Mouse (Mus musculus) thymus, adult 18-20 months (tissue): ENCODE results near the gene Elf5.

ENCODE experiments used
- DNase-seq, 2 experiments: peaks; one replicate each; pipeline ENCODE4 v3.0.0; 2022; ENCODE audit warnings: mixed read lengths in 2 of 2

Gene Elf5

DNA sequence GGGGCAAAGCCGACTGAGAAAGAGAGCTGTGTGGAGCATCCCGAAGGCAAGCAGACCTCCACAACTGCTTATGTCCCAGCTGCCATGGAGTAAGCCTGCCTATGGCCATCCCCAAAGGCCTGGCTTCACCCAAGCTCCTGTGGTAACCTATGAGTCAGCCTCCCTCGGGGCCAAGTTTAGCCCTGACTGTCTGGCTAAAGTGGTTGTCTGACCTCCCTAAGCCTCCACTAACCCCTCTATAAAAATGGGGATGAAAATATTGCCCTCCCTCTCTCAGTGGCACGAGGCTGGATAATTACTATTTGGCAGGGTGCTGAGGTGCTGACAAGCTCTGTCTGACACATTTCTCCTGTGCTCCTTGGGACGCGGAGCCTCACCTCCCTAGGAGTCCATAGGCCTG, at the start of gene Elf5:
TSS of gene Elf5 (plus strand) at position 341 of the 400 bp plus-strand sequence.
- DNase-seq, result no peak

DNA sequence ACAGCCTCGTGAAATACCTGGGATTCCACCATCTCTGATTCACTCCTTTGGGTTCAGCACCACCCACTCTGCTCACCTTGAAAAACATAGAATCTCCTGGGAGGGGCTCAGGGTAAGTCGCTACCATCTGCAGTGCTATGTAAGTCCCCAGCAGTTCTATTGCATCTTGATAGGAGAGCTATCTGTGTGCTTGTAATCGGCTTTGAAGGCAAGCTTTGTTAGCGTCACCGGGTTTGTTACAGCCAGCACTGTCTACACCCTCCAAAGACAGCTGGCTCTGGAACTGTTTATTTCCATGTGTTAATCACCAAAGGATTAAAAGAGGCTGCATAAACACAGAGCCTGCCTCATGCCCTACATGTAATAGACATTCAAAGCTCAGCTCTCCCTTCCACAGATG, 38.9 kb upstream of the Elf5 start:
- DNase-seq, result no peak

DNA sequence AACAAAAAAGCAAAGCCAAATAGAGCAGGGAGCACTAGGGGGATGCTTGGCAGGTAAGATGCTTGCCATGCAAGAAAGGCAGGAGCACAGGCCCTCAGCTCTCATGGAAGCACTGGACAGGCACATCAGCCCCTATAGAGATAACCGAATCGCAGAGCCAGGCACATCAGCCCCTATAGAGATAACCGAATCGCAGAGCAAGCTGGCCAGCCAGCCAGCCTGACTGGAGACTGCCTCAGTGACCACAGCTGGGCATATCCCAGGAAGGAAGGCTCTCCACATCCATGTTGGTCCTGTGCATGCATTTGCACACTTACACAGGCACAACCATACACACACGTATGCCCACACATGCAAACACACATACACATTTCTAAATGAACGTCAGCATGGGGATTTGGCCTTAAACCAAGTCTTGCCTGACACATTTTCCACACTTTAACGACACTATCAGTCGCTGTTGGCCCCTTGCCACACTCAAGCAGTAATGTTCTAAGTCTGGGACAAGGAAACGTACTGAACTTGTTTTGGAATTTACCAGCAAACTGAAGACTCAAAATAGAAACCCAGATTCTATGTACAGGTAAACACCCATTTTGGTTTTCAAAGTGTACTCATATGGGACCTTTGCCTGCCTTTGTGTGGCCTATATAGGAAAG, 31.9 kb upstream of the Elf5 start:
- no peak for DNase-seq

DNA sequence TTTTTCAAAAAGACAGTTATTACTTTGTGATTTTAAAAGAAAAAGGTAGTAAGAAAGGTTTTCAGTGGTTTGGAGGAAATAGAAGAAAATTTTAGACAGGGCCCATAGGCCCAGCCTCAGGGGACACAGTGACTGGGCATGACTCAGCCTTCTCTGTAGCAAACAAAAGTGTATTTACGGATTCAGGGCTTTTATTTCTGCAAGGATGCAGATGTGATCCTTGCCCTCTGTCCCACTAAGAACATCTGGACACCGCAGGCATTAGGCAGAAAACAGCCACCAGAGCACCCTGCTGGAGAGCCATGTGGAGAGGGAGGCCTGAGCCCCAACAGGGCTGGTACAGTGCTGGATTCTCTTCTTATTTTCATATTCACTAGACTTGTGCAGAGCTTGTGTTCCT, 29.3 kb upstream of the Elf5 start:
- DNase-seq, result no peak

DNA sequence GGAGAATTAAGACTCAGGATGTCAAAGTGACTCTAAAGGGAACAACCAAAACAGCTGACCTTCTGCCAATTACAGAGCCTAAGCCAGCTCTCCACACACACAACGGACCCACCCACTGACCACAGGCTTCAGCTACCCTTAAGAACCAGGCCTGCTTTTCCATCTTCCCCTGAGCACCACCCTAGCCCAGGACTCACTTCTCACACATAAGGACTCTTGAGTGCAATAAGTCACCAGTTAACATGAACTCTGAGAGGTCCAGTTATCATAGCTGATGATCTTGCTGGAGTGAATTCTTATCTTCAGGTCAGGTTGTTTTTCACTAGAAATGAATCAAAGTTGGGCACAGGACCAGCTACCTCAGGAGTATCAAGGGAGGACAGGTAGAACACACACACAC, 23.6 kb upstream of the Elf5 start:
- DNase-seq, result no peak

DNA sequence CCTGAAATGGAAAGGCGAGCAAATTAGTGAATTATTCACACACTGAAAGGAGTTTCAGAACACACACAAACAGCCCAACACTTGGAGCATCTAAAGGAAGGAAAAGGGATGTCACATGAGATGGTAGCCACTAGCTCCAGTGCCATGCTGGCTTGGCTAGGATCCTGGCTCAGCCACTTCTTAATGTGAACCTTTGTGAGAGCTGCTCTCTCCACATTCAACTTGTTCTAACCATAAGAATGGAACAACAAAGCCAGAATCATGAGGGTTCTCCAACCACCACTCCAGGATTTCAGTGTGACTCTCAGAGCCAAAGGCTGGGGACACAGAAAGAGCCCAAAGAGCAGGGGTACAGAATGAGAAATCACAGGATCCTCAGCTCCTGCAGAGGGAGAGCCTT, 23.2 kb upstream of the Elf5 start:
- no peak for DNase-seq

DNA sequence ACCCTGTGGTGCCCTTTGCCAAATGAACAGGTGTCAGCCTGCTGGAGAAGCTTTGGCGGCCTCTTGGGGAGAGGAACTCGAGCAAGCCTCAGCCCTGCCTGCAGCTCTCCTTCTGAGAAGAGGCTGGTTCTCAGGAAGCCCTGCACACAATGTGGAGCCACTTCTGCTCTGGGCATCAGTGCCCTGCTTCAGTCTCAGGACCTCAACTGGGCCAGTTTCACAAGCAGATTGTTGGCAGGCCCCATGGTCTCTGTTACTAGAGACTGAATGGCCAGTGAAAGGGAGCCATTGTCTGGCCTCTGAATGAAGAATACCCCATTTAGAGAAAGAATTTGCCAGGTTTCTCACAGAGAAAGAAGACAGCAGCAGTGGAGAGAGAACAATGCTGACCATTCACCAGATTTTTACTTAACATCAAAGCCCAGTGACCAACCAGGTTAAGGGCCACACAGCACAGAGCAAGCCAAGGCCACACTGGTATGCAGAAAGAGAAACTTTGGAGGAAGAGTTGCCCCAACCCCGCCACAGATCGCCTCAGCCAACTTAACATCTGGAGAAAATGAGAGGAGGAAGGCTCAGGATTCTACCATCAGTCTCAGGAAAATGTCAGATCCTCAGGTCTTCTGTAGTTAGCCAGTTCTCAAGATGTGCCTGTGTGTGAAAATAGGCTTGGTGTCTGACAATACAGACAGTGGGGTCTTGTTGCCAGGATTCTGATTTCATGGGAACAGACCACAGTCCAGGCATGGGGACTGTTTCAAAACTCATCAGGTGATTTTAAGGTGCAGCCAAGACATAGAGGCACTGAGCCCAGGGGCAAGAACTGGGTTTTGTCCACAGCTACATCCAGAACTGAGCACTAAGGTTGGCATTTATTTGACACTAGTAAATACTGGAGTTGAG, 21.2 kb upstream of the Elf5 start:
- DNase-seq, result no peak

DNA sequence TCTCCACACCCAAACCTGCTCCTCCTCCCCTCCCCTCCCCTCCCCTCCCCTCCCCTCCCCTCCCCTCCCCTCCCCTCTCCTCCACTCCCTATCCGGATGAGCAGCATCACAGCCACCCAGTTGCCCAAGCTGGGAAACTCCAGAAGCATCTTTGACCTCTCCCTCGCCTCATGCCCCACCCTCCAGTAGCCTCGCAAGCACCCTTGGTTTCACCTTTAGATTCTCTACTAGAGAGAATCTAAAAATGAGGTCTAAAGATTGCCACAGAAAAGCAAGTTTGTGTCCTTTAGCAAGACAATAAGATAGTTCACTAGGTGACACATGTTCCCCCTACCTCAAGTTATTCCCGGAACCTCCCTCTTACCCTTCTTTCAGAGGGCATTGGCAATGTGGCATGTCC, 19.9 kb upstream of the Elf5 start:
- DNase-seq, result no peak

DNA sequence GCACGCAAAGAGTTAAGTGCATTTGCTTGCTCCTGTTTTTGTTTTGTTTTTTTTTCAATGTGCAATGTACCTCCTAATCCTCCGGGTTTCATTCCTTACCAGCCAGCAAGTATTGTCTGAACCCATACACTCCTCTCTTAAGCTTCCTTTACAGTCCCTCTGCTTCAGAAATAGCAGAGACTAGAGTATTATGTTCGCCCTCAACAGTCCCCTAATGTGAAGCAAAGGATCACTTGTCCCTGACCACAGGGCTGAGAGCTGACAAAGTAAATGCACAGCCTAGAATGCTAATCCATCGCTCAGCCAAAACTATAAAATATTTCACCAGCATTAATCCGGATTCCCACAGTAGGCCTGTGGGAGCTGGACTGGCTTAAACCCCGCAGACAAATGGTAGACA, 13.4 kb upstream of the Elf5 start:
- DNase-seq, result no peak

DNA sequence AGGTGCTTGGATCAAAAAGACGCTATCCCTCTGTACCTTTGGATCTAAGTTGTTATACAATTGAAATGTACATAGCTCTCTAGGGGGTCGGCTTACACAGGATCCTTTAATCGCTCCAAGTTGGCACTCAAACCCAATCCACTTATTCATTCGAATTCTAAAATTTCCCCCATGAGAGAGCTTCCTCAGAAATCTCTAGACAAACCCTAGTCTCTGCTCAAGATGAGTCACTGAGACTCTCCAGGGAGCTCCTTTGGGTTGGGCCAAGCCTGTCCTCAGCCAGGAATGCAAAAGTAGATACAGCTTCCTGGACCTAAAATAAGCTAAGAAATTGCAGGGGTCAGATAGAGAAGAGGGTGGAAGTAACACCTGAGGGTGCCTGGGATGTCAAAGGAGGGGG, 10.8 kb upstream of the Elf5 start:
- DNase-seq, result no peak

DNA sequence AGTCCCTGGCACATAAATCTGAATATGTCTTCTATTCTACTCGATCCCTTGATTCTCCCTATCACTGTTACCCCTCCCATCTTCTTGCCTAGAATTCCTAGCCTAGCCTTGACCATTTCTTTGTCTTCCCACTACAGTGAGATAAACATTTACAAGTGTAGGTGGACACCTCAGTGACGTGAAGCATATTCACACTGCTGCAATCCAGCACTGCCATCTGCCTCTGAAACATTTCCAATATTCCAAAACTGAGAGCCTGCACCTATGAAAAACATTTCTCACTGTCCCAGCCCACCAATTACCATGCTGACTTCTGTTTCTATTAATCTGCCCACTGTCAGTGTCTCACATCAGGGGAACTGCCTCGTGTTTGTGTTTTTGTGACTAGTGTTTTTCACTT, 5.2 kb upstream of the Elf5 start:
- no peak for DNase-seq

DNA sequence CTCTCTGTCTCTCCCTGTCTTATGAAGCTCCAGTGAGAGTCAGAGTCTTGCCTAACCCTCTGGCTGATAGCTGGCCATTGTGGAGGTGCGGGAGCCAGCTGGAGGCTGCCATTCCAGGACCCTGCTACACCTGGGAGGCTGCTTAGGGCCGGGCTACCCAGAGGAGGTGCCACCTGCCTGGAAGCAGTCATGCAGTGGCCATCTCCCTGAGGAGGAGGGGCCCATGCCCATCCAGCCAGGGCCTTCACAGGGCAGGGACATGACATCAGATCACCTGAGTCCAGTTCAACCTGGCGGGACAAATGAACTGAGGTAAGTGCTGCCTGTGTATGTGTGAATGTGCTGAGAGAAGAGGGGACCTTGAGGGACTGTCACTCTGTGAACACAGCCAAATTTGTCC, 328 bp downstream of the Elf5 start:
- DNase-seq, result no peak

DNA sequence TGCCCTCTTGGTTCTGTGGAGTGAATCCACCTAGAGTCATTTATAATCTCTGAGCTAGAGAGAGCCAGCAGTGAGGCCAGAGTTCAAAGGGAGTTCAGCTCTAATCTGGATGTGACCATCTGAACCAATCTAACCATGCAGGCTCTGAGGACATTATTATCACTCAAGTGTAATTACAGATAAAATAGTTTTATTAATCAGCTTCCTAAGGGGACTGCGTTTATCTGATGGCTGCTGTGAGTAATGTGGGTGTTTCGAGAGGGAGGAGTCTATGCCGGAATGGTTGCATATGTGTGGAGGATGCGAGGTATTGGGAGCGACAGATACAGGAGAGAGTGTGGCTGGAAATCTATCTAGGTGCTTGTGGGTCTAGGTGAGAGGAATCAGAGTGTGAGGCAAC, 1.9 kb downstream of the Elf5 start:
- DNase-seq, result no peak

DNA sequence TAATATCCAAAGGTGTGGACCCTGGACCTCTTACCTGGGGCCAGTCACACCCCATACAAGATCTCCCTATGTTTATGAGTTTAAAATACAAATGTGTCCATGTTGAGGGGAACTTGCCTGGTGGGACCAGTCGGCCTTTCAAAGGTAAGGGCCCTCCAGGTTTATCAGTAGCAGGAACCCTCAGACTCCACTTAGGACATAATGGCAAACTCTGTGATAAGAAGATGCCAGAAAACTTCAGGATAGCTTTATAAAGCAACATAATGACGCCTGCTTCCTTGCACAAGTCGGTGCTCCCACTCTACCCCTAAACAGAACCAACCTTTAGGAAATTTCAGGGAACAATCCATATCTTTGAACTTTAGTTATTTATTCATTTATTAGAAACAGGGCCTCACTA, 4.3 kb downstream of the Elf5 start:
- DNase-seq, result no peak

DNA sequence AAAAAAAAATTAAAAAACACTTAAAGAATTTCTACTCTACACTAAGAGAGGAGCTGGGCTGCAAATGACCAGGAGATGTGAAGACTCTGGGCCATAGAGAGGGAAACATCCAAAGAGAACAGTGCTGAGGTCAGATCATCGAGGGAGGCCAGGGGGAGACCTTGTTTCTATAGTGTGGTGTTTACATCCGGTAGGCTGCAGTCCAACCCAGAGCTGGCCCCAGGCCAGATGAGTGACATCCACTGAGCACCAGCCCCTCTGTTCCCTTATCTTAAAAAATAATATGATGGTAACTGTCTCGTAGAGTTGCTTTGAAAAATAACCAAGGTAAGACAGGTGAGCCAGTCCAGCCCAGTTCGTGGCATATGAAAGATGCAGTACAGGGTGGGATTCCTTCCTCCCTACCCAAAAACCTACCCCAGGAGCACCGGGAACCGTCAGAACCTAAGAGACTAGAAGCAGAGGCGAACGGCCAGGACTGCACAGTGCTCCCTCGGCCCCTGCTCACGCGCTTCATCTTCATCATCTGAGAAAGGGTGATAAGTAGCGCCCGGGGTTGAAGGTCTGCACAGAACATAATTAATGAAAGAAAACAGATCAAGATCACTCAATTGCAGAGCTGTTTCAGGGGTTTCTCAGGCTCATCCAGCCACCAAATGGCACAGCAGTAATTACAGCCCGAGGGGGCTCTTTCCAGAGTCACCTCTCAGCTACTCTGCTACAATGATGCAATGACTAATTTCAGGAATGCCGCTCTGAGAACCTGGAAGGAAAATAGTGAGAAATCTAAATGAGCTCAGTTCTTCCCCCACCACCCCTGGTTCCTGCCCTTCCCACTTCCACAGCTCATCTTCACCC, 9.4 kb downstream of the Elf5 start:
- DNase-seq, result no peak

DNA sequence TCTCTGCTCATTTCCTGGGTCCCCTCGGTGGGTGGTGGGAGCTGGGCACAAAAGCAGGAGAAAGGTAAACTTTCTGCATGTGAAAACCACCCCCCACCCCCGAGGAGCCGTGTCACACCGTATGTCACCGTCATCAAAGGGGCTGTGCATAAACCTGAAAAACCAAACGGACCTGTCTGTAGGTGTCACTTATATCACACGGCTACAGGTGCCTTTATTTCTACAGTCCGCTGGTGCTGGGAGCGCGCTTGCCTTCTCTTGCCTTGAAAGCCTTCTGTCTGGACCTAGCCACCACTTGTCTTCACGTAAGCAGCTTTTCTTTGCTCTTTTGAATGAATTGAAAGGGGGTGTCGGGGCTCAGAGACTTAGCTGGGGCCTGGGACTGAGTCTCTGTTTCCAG, 12.4 kb downstream of the Elf5 start:
- DNase-seq, result no peak

DNA sequence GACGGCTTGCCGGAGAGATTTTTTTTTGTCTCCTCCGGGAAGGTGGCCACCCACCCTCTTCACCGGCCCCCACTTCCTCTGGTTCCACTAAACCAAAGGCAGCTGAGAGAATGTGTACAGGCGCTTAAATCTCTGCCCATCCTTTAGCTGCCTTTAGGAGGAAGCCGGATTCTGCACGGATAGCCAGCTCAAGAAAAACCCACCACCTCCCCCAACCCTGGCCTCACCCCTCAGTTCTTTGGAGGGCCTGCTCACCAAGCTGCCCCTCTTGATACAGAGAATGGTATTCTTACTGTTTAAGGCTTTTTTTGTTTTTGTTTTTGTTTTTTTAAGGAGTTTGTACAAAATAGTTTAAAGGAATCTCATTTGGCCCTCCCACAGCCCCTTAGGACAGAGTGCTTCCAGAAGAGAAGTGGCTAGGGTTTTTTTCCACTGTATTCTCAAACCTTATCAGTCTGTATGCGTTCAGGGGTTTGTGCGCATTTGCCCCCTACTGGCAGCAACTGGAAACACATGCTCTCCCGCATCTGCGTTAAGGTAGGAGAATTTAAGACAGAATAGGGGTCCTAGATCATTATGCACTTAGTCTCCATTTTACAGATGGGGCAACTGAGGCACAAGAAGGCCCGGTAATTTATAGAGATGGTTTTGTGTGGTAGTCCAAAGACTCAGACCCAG, 13.0 kb downstream of the Elf5 start:
- DNase-seq, result peak in 1 of 2 experiments; percentile 12

DNA sequence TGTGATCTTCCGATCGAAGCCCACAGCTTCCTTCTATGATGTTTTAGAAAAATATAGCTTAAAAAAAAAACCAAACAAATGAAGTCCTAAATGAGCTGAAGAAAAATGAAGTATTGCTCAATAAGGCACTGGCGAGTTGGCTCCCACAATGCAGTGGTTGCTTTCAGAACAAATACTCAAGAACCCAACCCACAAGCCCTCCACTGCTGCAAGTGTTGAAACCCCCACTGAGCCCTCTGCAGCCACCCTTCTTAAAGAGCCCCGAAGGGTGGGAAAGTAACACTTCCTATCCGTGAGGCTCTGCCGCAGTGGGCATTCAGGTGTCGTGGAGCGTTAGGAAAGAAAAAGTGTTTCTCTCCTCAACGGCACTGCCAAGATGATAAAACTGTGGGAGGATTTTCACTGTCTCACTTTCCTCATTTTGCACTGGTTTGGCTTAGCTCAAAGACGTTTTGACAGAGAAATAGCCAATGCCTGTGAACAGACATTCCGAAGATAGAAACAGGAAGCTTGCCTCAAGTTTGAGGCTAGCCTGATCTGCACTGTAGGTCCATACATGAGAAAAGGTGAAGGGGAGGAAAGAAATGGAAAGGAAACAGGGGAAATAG, 14.1 kb downstream of the Elf5 start:
- DNase-seq, result no peak

DNA sequence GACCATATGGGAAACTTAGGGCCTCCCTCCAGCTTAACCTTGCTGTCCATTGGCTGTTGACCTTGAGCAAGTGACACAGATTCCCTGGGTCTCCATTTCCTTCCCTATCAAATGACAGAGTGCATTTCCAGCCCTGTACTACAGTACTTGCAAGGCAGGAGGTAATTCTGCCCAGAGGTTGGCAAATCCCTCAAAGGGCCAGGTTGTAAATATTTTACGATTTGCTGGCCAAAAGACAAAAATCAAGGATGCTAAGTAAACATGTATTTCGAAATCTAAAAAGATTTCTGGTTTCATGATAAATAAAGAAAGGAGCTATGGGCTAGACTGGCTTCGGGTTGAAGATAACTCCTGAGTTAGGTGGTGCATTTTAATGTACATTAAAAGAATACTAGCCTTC, 16.9 kb downstream of the Elf5 start:
- no peak for DNase-seq

DNA sequence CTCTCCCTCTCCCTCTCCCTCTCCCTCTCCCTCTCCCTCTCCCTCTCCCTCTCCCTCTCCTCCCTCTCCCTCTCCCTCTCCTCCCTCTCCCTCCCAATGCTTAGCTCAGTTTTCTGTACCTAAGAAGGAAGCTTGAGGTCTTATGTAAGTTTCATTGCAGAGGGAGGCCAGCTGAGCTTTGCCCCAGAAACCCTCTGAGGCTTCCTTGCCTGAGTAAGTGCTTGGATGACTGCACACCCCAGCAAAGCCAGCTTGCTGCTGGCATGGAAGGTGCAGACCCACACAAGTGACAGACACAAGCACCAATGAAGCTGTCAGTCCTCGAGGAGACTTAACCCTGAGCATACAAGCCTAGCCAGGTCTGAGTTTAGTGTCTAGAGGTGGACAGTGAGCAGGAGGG, 19.2 kb downstream of the Elf5 start:
- no peak for DNase-seq

DNA sequence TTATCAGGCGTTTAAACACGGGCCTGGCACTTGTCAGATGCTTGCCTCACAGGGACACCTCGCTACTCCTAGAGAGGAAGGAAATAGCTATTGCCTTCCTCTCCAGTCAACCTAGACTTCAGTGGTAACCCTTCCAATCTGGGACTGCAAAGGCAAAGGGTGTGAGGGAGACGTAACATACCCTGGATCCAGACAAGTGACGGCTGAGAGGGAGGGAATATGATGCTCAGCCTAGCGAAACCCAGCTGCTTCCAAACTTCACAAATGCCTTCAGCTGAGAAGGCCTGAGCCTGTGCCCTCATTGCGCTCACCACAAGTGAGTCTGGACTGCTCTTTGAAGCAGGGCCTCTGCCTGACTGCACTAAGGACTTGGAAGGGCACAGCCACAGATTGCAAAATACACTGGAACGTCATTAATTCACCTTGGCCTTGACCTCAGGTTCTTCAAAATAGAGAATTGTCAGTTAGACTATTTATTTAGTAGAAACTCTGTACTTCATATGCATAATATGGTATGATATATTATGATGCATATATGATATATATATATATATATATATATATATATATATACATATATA, 21.3 kb downstream of the Elf5 start:
- no peak for DNase-seq

DNA sequence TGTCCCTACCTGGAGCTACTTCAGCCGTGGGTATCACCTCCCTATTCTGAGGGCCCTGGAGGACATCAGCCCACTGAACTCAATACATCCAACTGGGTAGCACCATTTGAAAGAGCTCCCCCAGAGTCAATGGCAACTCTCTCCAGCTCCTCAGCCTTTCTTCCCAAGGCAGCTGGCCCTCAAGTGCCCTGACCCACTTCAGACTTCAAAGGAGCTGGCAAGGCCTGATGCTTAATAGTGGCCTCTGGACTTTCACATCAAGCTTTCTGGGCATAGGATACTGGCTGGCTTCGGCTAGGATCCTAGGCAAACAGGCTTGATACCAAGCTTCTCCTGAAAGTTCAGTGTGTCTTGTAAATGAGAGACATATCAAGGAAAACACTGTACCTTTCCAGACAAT, 23.6 kb downstream of the Elf5 start:
- no peak for DNase-seq
